Mouse (Mus musculus): ENCODE results near the gene Ccnyl1. TPM values are rescaled to one million over a fixed set of nuclear protein-coding genes. Genes with fewer than 3 reads are reported as not detected.
A peak's percentile ranks its signal among the peaks of the same experiment; 100 is the strongest.

The Ccnyl1 gene
- polyA plus RNA-seq, 1 experiment from 2014 or later = 8.9 TPM

- Histone ChIP-seq H3K27me3 (ENCODE audit: control insufficient read depth, insufficient read depth, low read length) (no peaks in the 10 kb centered on the region), H3K36me3 (ENCODE audit: control insufficient read depth, insufficient read depth, low read length) (no peaks in the 10 kb centered on the region), H3K4me1 (ENCODE audit: control insufficient read depth, insufficient read depth, low read length) (peaks cover 8% of the 10 kb centered on the region), H3K27ac (ENCODE audit: low read length) (no peak overlapping the region), H3K9me3 (ENCODE audit: control insufficient read depth, low read depth, low read length) (no peaks in the 10 kb centered on the region), H3K4me3 (ENCODE audit: low read depth, low read length) (peak overlapping the region; percentile 91), H3K4me2 (replicated peaks; ENCODE audit: low read depth, low read length) (peak overlapping the region; percentile 88), H3K9ac (replicated peaks; ENCODE audit: low read depth, low read length) (peak overlapping the region; percentile 46)
- no peak for ATAC-seq (ENCODE audit: insufficient number of reproducible peaks, insufficient read depth, low FRiP score, low read depth)
- 19% methylated on average over 9 of the region's 9 CpGs for WGBS
Observed at GRCm38 (mm10) chr1:64689561-64690212, 568 bp upstream of the Ccnyl1 start.

GRCm38 (mm10) chr1:64691121-64691551 is 881 bp downstream of the Ccnyl1 start:
- Histone ChIP-seq H3K27ac (ENCODE audit: low read length) (peak overlapping the region; percentile 67; the same call in 1 of the 2 replicates), H3K4me2 (replicated peaks; ENCODE audit: low read depth, low read length) (peak overlapping the region; percentile 78), H3K4me1 (ENCODE audit: control insufficient read depth, insufficient read depth, low read length) (peaks cover 8% of the 10 kb centered on the region), H3K9ac (replicated peaks; ENCODE audit: low read depth, low read length) (peak overlapping the region; percentile 65), H3K9me3 (ENCODE audit: control insufficient read depth, low read depth, low read length) (no peaks in the 10 kb centered on the region), H3K27me3 (ENCODE audit: control insufficient read depth, insufficient read depth, low read length) (no peaks in the 10 kb centered on the region), H3K36me3 (ENCODE audit: control insufficient read depth, insufficient read depth, low read length) (no peaks in the 10 kb centered on the region), H3K4me3 (ENCODE audit: low read depth, low read length) (peak overlapping the region; percentile 91)
- WGBS = 0% methylated on average over 49 of the region's 55 CpGs
- ATAC-seq (ENCODE audit: insufficient number of reproducible peaks, insufficient read depth, low FRiP score, low read depth) = peak; percentile 2

GRCm38 (mm10) chr1:64691581-64691980 is 1.3 kb downstream of the Ccnyl1 start:
- peaks cover 8% of the 10 kb centered on the region for H3K4me1 ChIP-seq (ENCODE audit: control insufficient read depth, insufficient read depth, low read length)
- WGBS = 3% methylated on average over 9 of the region's 9 CpGs

GRCm38 (mm10) chr1:64695156-64695555 is 4.9 kb downstream of the Ccnyl1 start:
- Histone ChIP-seq H3K4me2 (replicated peaks; ENCODE audit: low read depth, low read length) (no peak overlapping the region), H3K9ac (replicated peaks; ENCODE audit: low read depth, low read length) (no peak overlapping the region), H3K27ac (ENCODE audit: low read length) (no peak overlapping the region), H3K9me3 (ENCODE audit: control insufficient read depth, low read depth, low read length) (no peaks in the 10 kb centered on the region), H3K4me1 (ENCODE audit: control insufficient read depth, insufficient read depth, low read length) (peaks cover 8% of the 10 kb centered on the region), H3K27me3 (ENCODE audit: control insufficient read depth, insufficient read depth, low read length) (no peaks in the 10 kb centered on the region), H3K36me3 (ENCODE audit: control insufficient read depth, insufficient read depth, low read length) (no peaks in the 10 kb centered on the region), H3K4me3 (ENCODE audit: low read depth, low read length) (no peak overlapping the region)
- 90% methylated on average over 3 of the region's 3 CpGs for WGBS
- no peak for ATAC-seq (ENCODE audit: insufficient number of reproducible peaks, insufficient read depth, low FRiP score, low read depth)

More at GRCm38 (mm10) chr1:64691581-64691980, 1.3 kb downstream of the Ccnyl1 start:
- ATAC-seq (ENCODE audit: insufficient number of reproducible peaks, insufficient read depth, low FRiP score, low read depth) = no peak
- Histone ChIP-seq H3K9me3 (ENCODE audit: control insufficient read depth, low read depth, low read length) (no peaks in the 10 kb centered on the region), H3K27me3 (ENCODE audit: control insufficient read depth, insufficient read depth, low read length) (no peaks in the 10 kb centered on the region), H3K4me2 (replicated peaks; ENCODE audit: low read depth, low read length) (peak overlapping the region; percentile 78), H3K36me3 (ENCODE audit: control insufficient read depth, insufficient read depth, low read length) (no peaks in the 10 kb centered on the region), H3K4me3 (ENCODE audit: low read depth, low read length) (peak overlapping the region; percentile 91), H3K9ac (replicated peaks; ENCODE audit: low read depth, low read length) (peak overlapping the region; percentile 65), H3K27ac (ENCODE audit: low read length) (0 out of 2 replicates have a peak overlapping the region, but pooled peaks have one; percentile 67)

GRCm38 (mm10) chr1:64701780-64702179 is 11.5 kb downstream of the Ccnyl1 start:
- Histone ChIP-seq H3K4me2 (replicated peaks; ENCODE audit: low read depth, low read length) (no peak overlapping the region), H3K4me1 (ENCODE audit: control insufficient read depth, insufficient read depth, low read length) (no peaks in the 10 kb centered on the region), H3K36me3 (ENCODE audit: control insufficient read depth, insufficient read depth, low read length) (peaks cover 8% of the 10 kb centered on the region), H3K4me3 (ENCODE audit: low read depth, low read length) (no peak overlapping the region), H3K27me3 (ENCODE audit: control insufficient read depth, insufficient read depth, low read length) (no peaks in the 10 kb centered on the region), H3K9ac (replicated peaks; ENCODE audit: low read depth, low read length) (no peak overlapping the region), H3K27ac (ENCODE audit: low read length) (no peak overlapping the region), H3K9me3 (ENCODE audit: control insufficient read depth, low read depth, low read length) (no peaks in the 10 kb centered on the region)
- 79% methylated on average over 3 of the region's 3 CpGs for WGBS
- ATAC-seq (ENCODE audit: insufficient number of reproducible peaks, insufficient read depth, low FRiP score, low read depth) = no peak

GRCm38 (mm10) chr1:64705230-64705629 is 15.0 kb downstream of the Ccnyl1 start:
- no peaks in the 10 kb centered on the region for H3K9me3 ChIP-seq (ENCODE audit: control insufficient read depth, low read depth, low read length)
- H3K4me2 ChIP-seq (replicated peaks; ENCODE audit: low read depth, low read length) = no peak overlapping the region
- no peak overlapping the region for H3K4me3 ChIP-seq (ENCODE audit: low read depth, low read length)
- H3K27me3 ChIP-seq (ENCODE audit: control insufficient read depth, insufficient read depth, low read length) = no peaks in the 10 kb centered on the region
- WGBS = 46% methylated on average over 6 of the region's 6 CpGs
- no peak overlapping the region for H3K27ac ChIP-seq (ENCODE audit: low read length)
- peaks cover 12% of the 10 kb centered on the region for H3K36me3 ChIP-seq (ENCODE audit: control insufficient read depth, insufficient read depth, low read length)
- H3K4me1 ChIP-seq (ENCODE audit: control insufficient read depth, insufficient read depth, low read length) = no peaks in the 10 kb centered on the region
- no peak overlapping the region for H3K9ac ChIP-seq (replicated peaks; ENCODE audit: low read depth, low read length)
- no peak for ATAC-seq (ENCODE audit: insufficient number of reproducible peaks, insufficient read depth, low FRiP score, low read depth)

- 93% methylated on average over 2 of the region's 2 CpGs for WGBS
- no peak for ATAC-seq (ENCODE audit: insufficient number of reproducible peaks, insufficient read depth, low FRiP score, low read depth)
- Histone ChIP-seq H3K9me3 (ENCODE audit: control insufficient read depth, low read depth, low read length) (no peaks in the 10 kb centered on the region), H3K36me3 (ENCODE audit: control insufficient read depth, insufficient read depth, low read length) (peaks cover 12% of the 10 kb centered on the region), H3K4me2 (replicated peaks; ENCODE audit: low read depth, low read length) (no peak overlapping the region), H3K27ac (ENCODE audit: low read length) (no peak overlapping the region), H3K9ac (replicated peaks; ENCODE audit: low read depth, low read length) (no peak overlapping the region), H3K4me1 (ENCODE audit: control insufficient read depth, insufficient read depth, low read length) (no peaks in the 10 kb centered on the region), H3K4me3 (ENCODE audit: low read depth, low read length) (no peak overlapping the region), H3K27me3 (ENCODE audit: control insufficient read depth, insufficient read depth, low read length) (no peaks in the 10 kb centered on the region)
Observed at GRCm38 (mm10) chr1:64706610-64707009, 16.4 kb downstream of the Ccnyl1 start.

GRCm38 (mm10) chr1:64709891-64710290 is 19.6 kb downstream of the Ccnyl1 start:
- H3K27ac ChIP-seq (ENCODE audit: low read length) = no peak overlapping the region
- H3K4me2 ChIP-seq (replicated peaks; ENCODE audit: low read depth, low read length) = no peak overlapping the region
- H3K4me1 ChIP-seq (ENCODE audit: control insufficient read depth, insufficient read depth, low read length) = no peaks in the 10 kb centered on the region
- no peak for ATAC-seq (ENCODE audit: insufficient number of reproducible peaks, insufficient read depth, low FRiP score, low read depth)
- H3K4me3 ChIP-seq (ENCODE audit: low read depth, low read length) = no peak overlapping the region
- H3K36me3 ChIP-seq (ENCODE audit: control insufficient read depth, insufficient read depth, low read length) = peaks cover 7% of the 10 kb centered on the region
- H3K9me3 ChIP-seq (ENCODE audit: control insufficient read depth, low read depth, low read length) = no peaks in the 10 kb centered on the region
- H3K9ac ChIP-seq (replicated peaks; ENCODE audit: low read depth, low read length) = no peak overlapping the region
- no peaks in the 10 kb centered on the region for H3K27me3 ChIP-seq (ENCODE audit: control insufficient read depth, insufficient read depth, low read length)
- 19% methylated on average over 2 of the region's 2 CpGs for WGBS
